Mouse (Mus musculus) embryonic facial prominence, embryonic 13.5 days (tissue): Measurements from ENCODE around the gene Plppr4. TPM values are rescaled to one million over a fixed set of nuclear protein-coding genes. Genes with fewer than 3 reads are reported as not detected.

ENCODE experiments used
- ATAC-seq: fragments of 200-750 bp; cut with Nextera tagmentation; 2 replicates; pipeline ENCODE4 v1.8.0; 2017; ENCODE audit warnings: low read depth; ENCODE audit not compliant: insufficient number of reproducible peaks, insufficient read depth, low FRiP score, low TSS enrichment
- H3K27ac ChIP-seq: fragments of 300-500 bp; sonication (generic); 2 replicates; pipeline ENCODE4 v1.5.1; 2015; ENCODE audit warnings: moderate library complexity, mild to moderate bottlenecking, inconsistent platforms
- H3K27me3 ChIP-seq: fragments of 300-500 bp; sonication (generic); 2 replicates; pipeline ENCODE4 v1.6.1; 2015; ENCODE audit warnings: mild to moderate bottlenecking, inconsistent platforms
- H3K36me3 ChIP-seq: fragments of 300-500 bp; sonication (generic); 2 replicates; pipeline ENCODE4 v1.6.1; 2015; ENCODE audit warnings: mild to moderate bottlenecking, inconsistent platforms
- H3K4me1 ChIP-seq: fragments of 300-500 bp; sonication (generic); 2 replicates; pipeline ENCODE4 v1.6.1; 2015; ENCODE audit warnings: inconsistent platforms
- H3K4me2 ChIP-seq: fragments of 300-500 bp; sonication (generic); 2 replicates; pipeline ENCODE4 v1.6.1; 2015; ENCODE audit warnings: moderate library complexity, mild to moderate bottlenecking, inconsistent platforms
- H3K4me3 ChIP-seq: fragments of 300-500 bp; sonication (generic); 2 replicates; pipeline ENCODE4 v1.5.1; 2015; ENCODE audit warnings: mild to moderate bottlenecking, inconsistent platforms
- H3K9ac ChIP-seq: fragments of 300-500 bp; sonication (generic); 2 replicates; pipeline ENCODE4 v1.6.1; 2015; ENCODE audit warnings: mild to moderate bottlenecking, inconsistent platforms
- H3K9me3 ChIP-seq: fragments of 300-500 bp; sonication (generic); 2 replicates; pipeline ENCODE4 v1.6.1; 2016; ENCODE audit warnings: inconsistent platforms
- WGBS: fragments of 180-500 bp; shearing (Covaris S2); methylation state at CpG from one replicate; pipeline ENCODE4 v1.1.7; 2015; ENCODE audit warnings: mixed read lengths; 5-methylcytosine and 5-hydroxymethylcytosine counted together
- polyA plus RNA-seq: library from polyadenylated mRNA; unstranded; fragments of >200 nt; fragmentation: Nextera tagmentation; extraction: Ambion mirVana; gene quantifications from 2 replicates; pipeline ENCODE4 v1.2.1, GENCODE M21; 2015

Plppr4 gene
- polyA plus RNA-seq, 1 experiment from 2014 or later = 0.69 TPM

DNA sequence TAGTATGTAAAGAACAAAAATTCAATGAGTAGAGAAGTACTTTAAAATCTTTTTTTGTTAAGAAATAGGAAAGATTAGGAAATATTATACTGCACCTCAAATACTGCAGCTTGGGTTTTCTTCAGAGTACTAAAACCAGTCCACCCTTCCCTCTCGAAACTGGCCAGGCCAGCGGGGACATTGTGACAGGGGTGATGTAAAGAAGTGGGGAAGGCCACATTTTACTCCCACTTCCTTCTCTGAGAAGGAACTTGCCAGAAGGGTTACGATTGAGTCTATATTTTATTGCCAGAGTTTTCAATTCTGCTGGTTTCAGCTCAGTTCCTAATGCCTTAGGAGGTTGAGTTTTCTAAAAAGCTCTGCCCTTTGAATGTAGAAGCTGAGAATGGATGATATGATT is 41.0 kb downstream of the Plppr4 start:
- ATAC-seq = no peak
- H3K4me3 ChIP-seq = no peak overlapping the region
- no peaks in the 10 kb centered on the region for H3K4me1 ChIP-seq
- H3K9me3 ChIP-seq = no peaks in the 10 kb centered on the region
- WGBS = 89% methylated on average over 3 of the region's 3 CpGs
- H3K9ac ChIP-seq = no peak overlapping the region
- no peak overlapping the region for H3K27ac ChIP-seq
- no peaks in the 10 kb centered on the region for H3K27me3 ChIP-seq
- no peaks in the 10 kb centered on the region for H3K36me3 ChIP-seq
- H3K4me2 ChIP-seq = no peak overlapping the region

DNA sequence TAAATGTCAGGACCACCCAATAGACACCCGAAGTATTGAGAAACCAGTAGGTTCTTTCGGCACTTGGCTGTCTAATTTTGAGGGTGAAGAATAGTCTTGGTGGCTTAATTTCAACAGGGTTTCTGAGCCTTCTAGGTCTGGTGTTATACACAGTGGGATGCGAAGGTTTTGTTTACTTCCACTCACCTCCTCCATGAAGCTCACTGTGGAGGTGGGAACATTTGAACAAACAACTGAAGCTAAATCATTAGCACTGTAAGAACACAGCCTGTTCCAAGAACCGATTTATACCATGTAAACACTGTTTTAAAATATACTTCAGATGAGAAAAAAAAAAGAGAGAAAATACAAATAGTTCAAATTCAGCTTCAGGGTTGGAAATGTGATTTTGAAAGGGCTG is 47.3 kb downstream of the Plppr4 start:
- H3K36me3 ChIP-seq = no peaks in the 10 kb centered on the region
- ATAC-seq = no peak
- 88% methylated on average over 4 of the region's 4 CpGs for WGBS
- H3K4me1 ChIP-seq = no peaks in the 10 kb centered on the region
- no peak overlapping the region for H3K4me2 ChIP-seq
- H3K9me3 ChIP-seq = no peaks in the 10 kb centered on the region
- no peak overlapping the region for H3K27ac ChIP-seq
- H3K27me3 ChIP-seq = no peaks in the 10 kb centered on the region
- H3K9ac ChIP-seq = no peak overlapping the region
- no peak overlapping the region for H3K4me3 ChIP-seq

- WGBS = 92% methylated on average over 7 of the region's 7 CpGs
- H3K27me3 ChIP-seq = no peaks in the 10 kb centered on the region
- H3K9ac ChIP-seq = no peak overlapping the region
- H3K9me3 ChIP-seq = no peaks in the 10 kb centered on the region
- H3K4me2 ChIP-seq = no peak overlapping the region
- no peaks in the 10 kb centered on the region for H3K4me1 ChIP-seq
- H3K4me3 ChIP-seq = no peak overlapping the region
- H3K36me3 ChIP-seq = no peaks in the 10 kb centered on the region
- H3K27ac ChIP-seq = no peak overlapping the region
- ATAC-seq = no peak
Observed at GRCm38 (mm10) chr3:117312097-117312496, 48.6 kb downstream of the Plppr4 start.

DNA sequence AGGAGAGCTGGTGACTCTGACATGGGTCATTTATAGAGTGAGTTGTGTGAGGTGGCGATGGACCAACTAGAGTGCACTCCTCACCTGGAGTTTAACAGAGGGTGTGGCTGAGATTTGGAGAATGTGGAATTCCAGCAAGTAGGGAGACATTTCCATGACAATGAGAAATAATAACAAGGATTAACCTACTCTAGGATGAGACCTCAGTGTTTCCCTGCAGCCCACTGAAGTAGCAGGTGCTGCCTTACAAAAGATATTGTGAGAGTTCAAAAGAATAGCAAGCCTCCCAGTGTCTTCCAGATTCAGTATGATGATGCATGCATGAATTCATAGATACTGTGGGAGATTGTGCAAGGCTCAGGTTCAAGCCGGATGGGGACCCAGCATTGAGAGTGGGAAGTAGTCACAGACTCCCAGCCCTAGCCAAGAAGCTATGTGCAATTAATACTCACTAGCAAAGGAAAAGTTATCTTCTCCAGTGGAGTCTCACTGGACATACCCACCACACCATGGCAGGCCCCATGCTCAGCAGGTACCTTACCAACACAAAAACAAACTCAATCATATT is 49.8 kb downstream of the Plppr4 start:
- Histone ChIP-seq H3K4me2 (no peak overlapping the region), H3K9ac (no peak overlapping the region), H3K4me1 (no peaks in the 10 kb centered on the region), H3K36me3 (no peaks in the 10 kb centered on the region), H3K4me3 (no peak overlapping the region), H3K9me3 (no peaks in the 10 kb centered on the region), H3K27me3 (no peaks in the 10 kb centered on the region), H3K27ac (no peak overlapping the region)
- 91% methylated on average over 2 of the region's 2 CpGs for WGBS
- ATAC-seq = no peak

DNA sequence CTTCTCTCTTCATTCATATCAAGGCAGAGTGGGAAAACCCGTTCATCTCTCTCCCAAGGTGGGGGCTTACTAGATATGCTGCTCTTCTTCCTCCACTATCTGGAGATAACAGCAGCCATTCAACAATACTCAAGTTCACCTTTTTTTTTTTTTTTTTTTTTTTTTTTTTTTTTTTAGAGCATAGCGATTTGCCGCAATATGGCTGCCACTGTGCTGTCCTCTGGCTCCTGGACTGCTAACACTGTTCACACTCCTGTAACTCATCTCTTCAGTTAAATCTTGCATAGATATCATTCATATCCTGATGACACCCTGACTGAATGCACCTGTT is 51.1 kb downstream of the Plppr4 start:
- ATAC-seq = no peak
- no peak overlapping the region for H3K27ac ChIP-seq
- WGBS = 97% methylated on average over 3 of the region's 3 CpGs
- no peaks in the 10 kb centered on the region for H3K9me3 ChIP-seq
- H3K4me3 ChIP-seq = no peak overlapping the region
- no peaks in the 10 kb centered on the region for H3K27me3 ChIP-seq
- H3K4me1 ChIP-seq = no peaks in the 10 kb centered on the region
- H3K9ac ChIP-seq = no peak overlapping the region
- H3K36me3 ChIP-seq = no peaks in the 10 kb centered on the region
- no peak overlapping the region for H3K4me2 ChIP-seq

DNA sequence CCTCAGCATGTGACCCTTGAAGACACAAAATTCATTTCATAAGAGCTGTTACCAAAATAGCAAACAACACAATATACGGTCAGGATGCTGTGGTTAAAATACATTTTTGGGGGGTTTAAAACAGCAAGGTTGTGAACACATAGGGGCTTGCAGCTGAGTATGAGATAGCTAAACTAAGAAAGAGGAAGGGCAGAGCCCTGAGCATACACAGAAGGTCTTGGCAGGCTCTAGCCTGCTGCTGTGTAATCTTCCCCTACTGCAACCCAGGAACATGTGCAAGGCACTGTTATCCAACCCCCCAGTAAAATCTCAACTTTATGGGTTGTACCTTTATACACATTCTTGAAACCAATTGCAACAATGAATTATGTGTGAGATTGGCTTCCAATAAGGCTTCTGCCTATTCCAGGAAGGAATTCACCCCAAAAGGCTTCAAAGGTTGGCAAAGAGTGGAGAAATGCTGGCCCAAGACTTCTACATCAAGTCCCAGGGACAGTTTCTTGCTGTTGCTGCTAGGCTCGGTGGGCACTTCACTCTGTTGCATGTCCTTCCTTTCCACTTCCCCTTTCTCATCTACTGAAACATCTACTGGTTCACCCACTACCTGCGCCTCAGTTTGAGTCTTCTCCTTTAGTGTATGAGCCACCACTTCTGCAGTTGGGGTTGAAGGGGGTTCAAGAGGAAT is 51.6 kb downstream of the Plppr4 start:
- 87% methylated on average over 3 of the region's 3 CpGs for WGBS
- no peak for ATAC-seq

GRCm38 (mm10) chr3:117307555-117307954 is 53.1 kb downstream of the Plppr4 start:
- H3K9ac ChIP-seq = no peak overlapping the region
- no peaks in the 10 kb centered on the region for H3K9me3 ChIP-seq
- H3K4me1 ChIP-seq = no peaks in the 10 kb centered on the region
- H3K27ac ChIP-seq = no peak overlapping the region
- no peak overlapping the region for H3K4me3 ChIP-seq
- no peaks in the 10 kb centered on the region for H3K27me3 ChIP-seq
- no peak overlapping the region for H3K4me2 ChIP-seq
- no peaks in the 10 kb centered on the region for H3K36me3 ChIP-seq
- ATAC-seq = no peak
- 91% methylated on average over 4 of the region's 4 CpGs for WGBS

More for the DNA sequence above, 51.6 kb downstream of the Plppr4 start:
- H3K4me3 ChIP-seq = no peak overlapping the region
- no peak overlapping the region for H3K27ac ChIP-seq
- no peaks in the 10 kb centered on the region for H3K9me3 ChIP-seq
- no peak overlapping the region for H3K9ac ChIP-seq
- H3K4me1 ChIP-seq = no peaks in the 10 kb centered on the region
- H3K4me2 ChIP-seq = no peak overlapping the region
- H3K27me3 ChIP-seq = no peaks in the 10 kb centered on the region
- H3K36me3 ChIP-seq = no peaks in the 10 kb centered on the region

GRCm38 (mm10) chr3:117304037-117304436 is 56.6 kb downstream of the Plppr4 start:
- 84% methylated on average over 2 of the region's 2 CpGs for WGBS
- Histone ChIP-seq H3K27me3 (no peaks in the 10 kb centered on the region), H3K9ac (no peak overlapping the region), H3K36me3 (no peaks in the 10 kb centered on the region), H3K4me2 (no peak overlapping the region), H3K27ac (no peak overlapping the region), H3K4me3 (no peak overlapping the region), H3K4me1 (no peaks in the 10 kb centered on the region), H3K9me3 (no peaks in the 10 kb centered on the region)
- no peak for ATAC-seq

DNA sequence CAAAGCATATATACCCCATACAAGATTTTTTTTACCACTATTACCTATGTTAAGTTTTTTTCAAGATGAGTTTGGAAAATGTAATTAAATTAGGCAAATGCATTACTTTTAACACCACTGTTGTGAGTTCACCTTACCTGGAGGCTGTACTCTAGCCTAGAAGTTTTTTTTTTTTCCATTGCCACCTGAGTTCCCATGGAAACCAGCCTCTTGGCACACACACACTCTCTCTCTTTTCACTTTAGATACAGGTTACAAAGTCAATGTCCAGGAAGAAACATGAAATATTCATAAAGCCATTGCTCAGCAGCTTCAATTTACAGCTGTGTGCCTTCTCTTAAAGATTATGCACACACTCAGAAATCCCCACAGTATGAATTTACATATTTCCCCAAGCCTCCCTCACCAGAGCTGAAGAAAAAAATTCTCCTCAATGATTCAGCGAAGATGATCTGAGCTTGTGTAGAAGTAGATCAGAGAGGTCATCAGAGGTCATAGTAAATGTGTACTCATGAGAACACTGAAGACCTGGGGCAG is 59.9 kb downstream of the Plppr4 start:
- Histone ChIP-seq H3K9me3 (no peaks in the 10 kb centered on the region), H3K4me2 (no peak overlapping the region), H3K4me3 (no peak overlapping the region), H3K4me1 (no peaks in the 10 kb centered on the region), H3K27ac (no peak overlapping the region), H3K9ac (no peak overlapping the region), H3K36me3 (no peaks in the 10 kb centered on the region), H3K27me3 (no peaks in the 10 kb centered on the region)
- 68% methylated on average over 1 of the region's 1 CpGs for WGBS
- no peak for ATAC-seq

DNA sequence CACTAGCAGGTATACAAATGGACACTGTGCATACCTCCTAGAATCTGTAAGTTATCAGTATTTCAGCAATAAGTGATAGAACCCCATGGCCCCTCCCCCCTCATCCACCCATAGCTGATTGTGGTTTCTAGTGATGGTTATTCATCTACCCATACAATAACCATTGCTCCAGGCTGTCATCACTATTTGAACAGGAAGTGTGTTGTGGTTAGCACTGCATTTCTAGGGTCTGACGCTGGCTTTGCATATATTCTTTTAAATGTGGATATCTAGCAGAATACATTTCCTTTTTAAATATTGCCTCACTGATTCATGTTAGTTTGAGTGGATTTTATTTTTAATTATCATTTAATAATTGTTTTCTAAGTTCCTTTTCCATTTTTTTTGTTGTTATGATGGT is 62.9 kb downstream of the Plppr4 start:
- H3K36me3 ChIP-seq = no peaks in the 10 kb centered on the region
- WGBS = 69% methylated on average over 1 of the region's 1 CpGs
- H3K4me1 ChIP-seq = no peaks in the 10 kb centered on the region
- H3K4me3 ChIP-seq = no peak overlapping the region
- H3K27me3 ChIP-seq = no peaks in the 10 kb centered on the region
- H3K27ac ChIP-seq = no peak overlapping the region
- no peak overlapping the region for H3K9ac ChIP-seq
- no peaks in the 10 kb centered on the region for H3K9me3 ChIP-seq
- ATAC-seq = no peak
- no peak overlapping the region for H3K4me2 ChIP-seq

- Histone ChIP-seq H3K27me3 (no peaks in the 10 kb centered on the region), H3K4me2 (no peak overlapping the region), H3K9ac (no peak overlapping the region), H3K36me3 (no peaks in the 10 kb centered on the region), H3K4me1 (no peaks in the 10 kb centered on the region), H3K27ac (no peak overlapping the region), H3K4me3 (no peak overlapping the region), H3K9me3 (no peaks in the 10 kb centered on the region)
- no peak for ATAC-seq
- 79% methylated on average over 2 of the region's 2 CpGs for WGBS
Observed at GRCm38 (mm10) chr3:117294308-117294925, 66.3 kb downstream of the Plppr4 start.
